Mouse (Mus musculus) adrenal gland, postnatal 36 days (tissue): ENCODE results near the gene Fam155a. TPM values are rescaled to one million over a fixed set of nuclear protein-coding genes. Genes with fewer than 3 reads are reported as not detected.
A peak's percentile ranks its signal among the peaks of the same experiment; 100 is the strongest.

ENCODE experiments used
- DNase-seq, 2 experiments: peaks; one replicate each; pipeline ENCODE4 v3.0.0; 2021; ENCODE audit warnings: mixed read lengths in 1 of 2
- total RNA-seq, 2 experiments: library from RNA; stranded (reverse); gene quantifications; 2 replicates each; pipeline ENCODE4 v1.2.3; 2021

Gene Fam155a
- total RNA-seq, 2 experiments from 2014 or later: 3.9 to 5.1 TPM

DNA sequence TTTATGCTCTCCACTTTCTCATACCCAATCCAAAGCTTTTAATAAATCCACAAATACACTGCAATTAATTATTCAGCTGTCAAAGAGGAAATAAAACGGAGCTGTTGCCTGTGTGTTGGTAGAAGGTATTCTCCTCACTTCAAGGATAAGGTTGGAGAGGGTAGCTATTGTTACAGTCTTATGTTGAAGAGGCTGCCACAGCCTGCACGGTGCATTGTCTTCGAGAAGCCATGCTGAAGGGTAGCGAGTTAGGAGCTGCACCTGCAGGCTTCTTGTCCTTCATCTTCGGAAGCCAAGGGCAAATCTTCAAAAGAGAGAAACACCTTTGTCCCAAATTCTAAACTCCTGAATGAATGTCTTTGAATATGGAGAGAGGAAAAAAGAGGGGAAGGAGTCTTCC lies 288.4 kb downstream of the Fam155a start:
- DNase-seq: no peak

- DNase-seq: no peak
Observed at GRCm38 (mm10) chr8:9471290-9471689, 299.7 kb downstream of the Fam155a start.

GRCm38 (mm10) chr8:9470114-9470513 lies 300.8 kb downstream of the Fam155a start:
- no peak for DNase-seq

DNA sequence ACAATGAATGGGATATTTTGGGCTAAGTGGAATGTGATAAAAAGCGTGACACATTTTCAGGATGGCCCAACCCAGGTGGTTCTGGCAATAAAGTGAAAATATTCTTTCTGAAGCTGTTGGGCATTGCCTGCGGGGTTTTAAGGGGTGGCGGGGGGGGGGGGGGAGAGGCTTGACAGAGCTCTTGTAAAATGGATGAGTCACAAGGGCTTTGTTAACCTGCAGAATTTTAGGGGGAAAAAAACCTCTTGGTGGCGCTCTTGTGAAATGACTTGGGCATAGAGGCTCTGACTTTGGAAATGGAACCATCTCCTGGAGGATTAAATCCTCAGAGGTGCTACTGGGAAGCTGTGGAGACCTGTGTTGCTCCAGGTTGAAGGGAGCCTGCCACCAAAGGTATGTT lies 309.9 kb downstream of the Fam155a start:
- DNase-seq: no peak

GRCm38 (mm10) chr8:9460707-9461106 lies 310.3 kb downstream of the Fam155a start:
- DNase-seq: no peak

GRCm38 (mm10) chr8:9458614-9459013 lies 312.3 kb downstream of the Fam155a start:
- DNase-seq: no peak

GRCm38 (mm10) chr8:9455138-9455537 lies 315.8 kb downstream of the Fam155a start:
- no peak for DNase-seq

DNA sequence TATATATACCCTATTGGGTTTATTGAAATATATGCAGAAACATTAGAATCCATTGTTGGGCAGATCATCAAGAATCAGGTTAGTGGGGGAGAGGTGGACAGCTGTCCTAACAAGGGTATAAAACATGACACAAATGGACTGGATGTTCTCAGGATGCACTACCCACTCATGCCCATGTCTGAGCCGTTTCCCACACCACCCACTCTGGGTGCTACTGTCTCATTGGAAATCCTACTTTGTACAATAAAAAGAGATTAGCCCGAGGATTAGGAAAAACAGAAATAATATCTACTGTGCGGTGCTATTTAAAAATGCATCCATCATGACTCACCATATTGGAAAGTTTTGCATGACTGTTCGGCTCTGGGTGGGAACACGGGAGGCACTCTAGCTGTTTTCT lies 317.2 kb downstream of the Fam155a start:
- DNase-seq: no peak

- no peak for DNase-seq
Observed at GRCm38 (mm10) chr8:9451543-9451942, 319.4 kb downstream of the Fam155a start.

GRCm38 (mm10) chr8:9448613-9449012 lies 322.3 kb downstream of the Fam155a start:
- no peak for DNase-seq

- no peak for DNase-seq
Observed at GRCm38 (mm10) chr8:9437822-9438221, 333.1 kb downstream of the Fam155a start.

GRCm38 (mm10) chr8:9435501-9435900 lies 335.5 kb downstream of the Fam155a start:
- DNase-seq: no peak

DNA sequence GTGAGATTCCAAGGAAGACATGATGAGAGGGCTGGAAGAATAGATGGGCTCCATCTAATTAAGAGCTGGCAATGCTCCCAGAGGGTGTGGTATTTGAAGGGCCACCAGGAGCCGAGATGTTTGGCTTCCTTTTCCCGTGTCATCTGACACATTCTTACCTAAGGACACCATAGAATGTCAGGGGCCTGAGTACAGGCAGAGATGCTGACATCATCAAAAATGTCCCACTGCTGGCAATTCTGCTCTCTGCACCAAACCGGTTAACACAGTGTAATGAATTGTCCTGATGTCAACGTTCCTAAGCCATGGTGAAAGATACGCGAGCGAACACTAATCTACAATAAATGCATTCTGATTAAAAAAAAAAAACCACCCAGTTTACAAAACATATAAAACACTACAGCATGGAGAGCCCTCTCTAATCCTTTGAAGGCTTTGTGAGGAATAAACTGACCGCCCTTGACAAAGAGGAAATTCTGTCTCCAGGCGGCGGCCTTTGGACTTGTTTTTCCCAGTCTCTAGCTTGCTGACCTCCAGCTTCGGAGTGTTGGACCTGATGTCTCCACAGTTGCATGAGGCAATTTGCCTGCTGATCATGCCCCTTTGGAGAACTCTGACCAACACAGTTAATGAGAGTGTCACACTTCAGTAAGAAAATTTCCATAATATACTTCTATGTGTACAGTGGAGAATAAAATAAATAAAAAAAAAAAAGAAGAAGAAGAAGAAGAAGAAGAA lies 338.2 kb downstream of the Fam155a start:
- no peak for DNase-seq

DNA sequence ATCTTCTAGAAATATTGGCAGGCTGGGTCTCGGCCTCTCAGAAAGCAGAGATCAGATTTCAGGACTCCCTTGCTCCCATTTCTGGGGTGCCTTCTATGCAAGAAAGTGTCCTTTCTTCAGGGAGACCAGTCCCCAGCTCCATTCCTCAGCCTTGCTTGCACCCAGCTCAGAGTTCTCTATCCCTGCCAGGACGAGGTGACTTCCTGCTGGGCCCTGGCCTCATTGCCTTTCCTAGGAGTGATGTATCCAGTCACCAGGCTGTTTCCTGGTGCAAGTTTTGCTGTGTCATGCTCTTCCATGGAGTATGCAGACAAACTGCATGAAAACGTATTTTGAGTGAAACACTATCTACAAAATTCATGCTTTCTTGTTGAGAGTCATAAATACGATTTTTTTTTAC lies 342.1 kb downstream of the Fam155a start:
- no peak for DNase-seq

DNA sequence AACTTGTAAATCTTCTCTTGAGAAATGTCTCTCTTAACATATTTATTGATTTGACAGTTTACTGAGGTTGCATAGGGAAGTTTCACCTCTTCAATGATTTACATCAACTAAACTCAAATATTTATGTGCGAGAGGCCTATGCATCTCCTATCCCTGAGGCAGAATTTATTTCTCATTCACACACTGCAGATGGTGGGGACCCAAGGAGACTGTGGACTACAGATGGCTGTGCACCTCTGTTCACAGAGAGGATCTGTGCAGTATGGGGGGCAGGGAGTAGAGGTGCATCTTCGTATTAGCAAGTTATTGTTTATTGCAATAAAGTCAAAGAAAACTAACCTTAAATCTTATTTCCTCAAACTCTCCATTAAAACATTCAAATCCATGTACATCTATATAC lies 346.9 kb downstream of the Fam155a start:
- DNase-seq: no peak

- DNase-seq: no peak
Observed at GRCm38 (mm10) chr8:9423590-9423989, 347.4 kb downstream of the Fam155a start.

DNA sequence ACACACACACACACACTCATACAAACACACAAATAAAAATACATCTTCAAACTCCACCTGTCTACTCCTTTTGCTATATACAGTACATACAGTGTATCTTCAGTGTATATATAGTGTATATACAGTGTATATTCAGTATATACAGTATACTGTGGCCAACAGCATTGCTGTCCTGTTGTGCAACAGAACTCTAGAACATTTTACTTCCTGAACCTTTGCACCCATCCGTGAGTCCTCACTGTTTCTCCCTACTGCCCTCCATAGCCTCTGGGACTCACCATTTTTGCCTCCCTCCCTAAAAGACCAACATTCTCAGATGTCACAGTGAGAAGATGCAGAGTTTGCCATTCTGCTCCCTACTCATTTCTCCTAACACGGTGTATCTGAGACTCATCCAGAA lies 347.8 kb downstream of the Fam155a start:
- DNase-seq: no peak

- DNase-seq: peak in 1 of 2 experiments; percentile 5
Observed at GRCm38 (mm10) chr8:9418856-9419800, 351.8 kb downstream of the Fam155a start.

DNA sequence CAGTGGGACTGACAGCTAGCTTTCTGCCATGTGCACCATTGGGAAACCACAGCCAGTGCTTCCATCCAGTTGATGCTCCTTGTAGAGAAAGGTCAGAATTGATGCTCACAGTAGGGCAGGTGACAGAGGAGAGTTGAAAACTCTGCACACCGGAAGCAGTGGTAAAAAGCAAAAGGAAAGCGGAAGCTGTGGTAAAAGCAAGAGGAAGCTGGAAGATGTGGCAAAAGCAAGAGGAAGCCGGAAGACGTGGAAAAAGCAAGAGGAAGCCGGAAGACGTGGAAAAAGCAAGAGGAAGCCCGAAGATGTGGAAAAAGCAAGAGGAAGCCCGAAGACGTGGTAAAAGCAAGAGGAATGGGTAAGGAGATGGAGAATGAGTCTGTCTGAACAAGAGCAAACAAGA lies 354.8 kb downstream of the Fam155a start:
- DNase-seq: no peak

- DNase-seq: no peak
Observed at GRCm38 (mm10) chr8:9408480-9408879, 362.5 kb downstream of the Fam155a start.

- DNase-seq: no peak
Observed at GRCm38 (mm10) chr8:9406204-9406603, 364.8 kb downstream of the Fam155a start.

GRCm38 (mm10) chr8:9404651-9405050 lies 366.3 kb downstream of the Fam155a start:
- DNase-seq: no peak

GRCm38 (mm10) chr8:9402393-9402792 lies 368.6 kb downstream of the Fam155a start:
- no peak for DNase-seq
